Mouse (Mus musculus) brain, embryonic 14.5 days (tissue): ENCODE measurements around the gene Unc5c.

Experiments used
- CTCF ChIP-seq: fragments of 200-500 bp; IDR thresholded peaks from 2 replicates; pipeline ENCODE4 v1.5.1; 2012; ENCODE audit warnings: inconsistent platforms, mild to moderate bottlenecking, moderate library complexity, borderline replicate concordance; ENCODE audit not compliant: insufficient read depth, insufficient read length; ENCODE audit errors: extremely low read depth
- POLR2A ChIP-seq: fragments of 200-500 bp; IDR thresholded peaks from 2 replicates; pipeline ENCODE4 v1.6.1; 2012; ENCODE audit warnings: mild to moderate bottlenecking, inconsistent platforms, borderline replicate concordance; ENCODE audit not compliant: poor library complexity, insufficient read depth, insufficient read length, severe bottlenecking; ENCODE audit errors: extremely low read depth

- TF ChIP-seq POLR2A (no peak), CTCF (no peak)
Observed at GRCm38 (mm10) chr3:141536857-141537256, 71.8 kb downstream of the Unc5c start.
